Mouse (Mus musculus) bone marrow, adult 2 months (tissue): ENCODE data around the gene Dusp27.

ENCODE experiments used
- CTCF ChIP-seq: fragments of 200-500 bp; IDR thresholded peaks from 2 replicates; pipeline ENCODE4 v1.5.1; 2011; ENCODE audit warnings: low read length, control low read depth; ENCODE audit not compliant: control insufficient read depth, insufficient read depth
- POLR2A ChIP-seq: fragments of 200-500 bp; IDR thresholded peaks from 2 replicates; pipeline ENCODE4 v1.6.1; 2011; ENCODE audit warnings: low read depth, mild to moderate bottlenecking, control low read depth, low read length, borderline replicate concordance; ENCODE audit not compliant: control insufficient read depth

DNA sequence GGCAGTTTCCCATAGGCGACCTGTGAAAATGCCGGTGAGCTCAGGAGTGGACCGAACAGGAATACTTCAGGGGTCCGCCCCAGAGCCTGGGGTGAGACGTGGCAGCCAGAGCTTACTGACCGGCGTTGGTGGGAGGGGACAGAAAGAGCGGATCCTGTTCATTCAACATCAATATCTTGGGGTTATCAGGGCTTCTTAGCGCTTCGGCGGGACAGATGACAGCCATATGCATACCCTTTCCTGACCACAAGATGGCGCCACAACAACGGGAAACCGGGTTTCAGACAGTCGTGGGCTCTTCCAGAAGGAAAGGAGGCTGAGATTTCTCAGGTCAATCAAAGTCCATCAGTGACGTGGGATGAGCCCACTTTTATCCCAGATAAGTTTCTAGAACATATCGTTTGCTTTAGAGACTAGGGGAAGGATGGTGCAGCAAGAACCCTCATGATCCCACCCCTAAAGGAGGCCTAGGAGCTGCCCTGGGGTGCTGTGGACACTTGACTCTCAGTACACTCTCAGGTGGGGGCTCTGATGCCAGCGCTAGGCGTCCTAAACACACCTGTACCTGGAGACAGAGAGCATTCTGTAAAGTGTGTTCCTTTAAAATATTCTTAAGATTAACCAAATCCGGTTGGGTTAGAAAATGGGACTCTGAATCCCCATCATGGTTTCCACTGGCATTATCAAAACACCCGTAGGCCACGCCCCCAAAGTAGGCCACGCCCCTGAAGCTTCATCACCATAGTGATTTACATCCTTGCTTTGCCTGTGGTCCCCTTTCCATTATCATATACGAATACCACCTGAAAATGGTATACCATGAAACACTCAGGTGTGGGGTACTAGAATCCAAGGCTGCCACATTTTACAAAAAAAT is 33.1 kb upstream of the Dusp27 start:
- TF ChIP-seq POLR2A = no peak
- TF ChIP-seq CTCF = peak; percentile 75
